Comparison of ENCODE assay signal across 17 mouse cellular contexts in the genomic region with DNA sequence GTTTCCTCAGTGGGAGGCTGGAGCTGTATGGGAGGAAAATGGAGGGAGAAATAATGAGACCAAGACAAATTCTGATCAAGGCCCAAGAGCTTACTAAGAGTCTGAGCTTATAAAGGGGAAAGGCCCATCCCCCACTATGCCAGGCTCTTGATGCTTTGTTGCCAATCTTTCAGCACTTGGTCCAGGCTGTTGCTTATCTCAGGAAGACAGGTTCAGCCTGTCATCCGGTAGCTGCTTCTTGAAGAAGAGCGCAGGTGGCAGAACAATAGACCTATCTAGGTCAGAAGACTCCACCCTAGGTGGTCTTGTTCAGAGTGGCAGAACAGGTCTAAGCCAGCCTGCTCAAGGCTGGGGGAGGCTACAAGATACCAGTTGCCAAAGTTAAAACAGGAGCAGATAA.
"Had no signal": no experiment of that assay in that cellular context is flagged by ENCODE, and none has a peak within 500 bp of the region (broad histone marks: within the 10 kb centered on the region; RNA-seq: fewer than 3 reads in every experiment).

No protein-coding gene starts in this region.

- ATAC-seq: intestine, postnatal 0 days; liver, postnatal 0 days; midbrain, embryonic 16.5 days had no signal

- H3K4me3 ChIP-seq: layer of hippocampus, adult 2 months; limb, embryonic 12.5 days; liver, embryonic 13.5 days; lung, embryonic 15.5 days; megakaryocyte, embryonic 14.5 days; midbrain, embryonic 12.5 days; neural tube, embryonic 13.5 days had no signal

- H3K27ac ChIP-seq: layer of hippocampus, adult 2 months; limb, embryonic 12.5 days; liver, embryonic 13.5 days; lung, embryonic 15.5 days; macrophage; midbrain, embryonic 12.5 days; neural tube, embryonic 13.5 days had no signal

- H3K27me3 ChIP-seq: limb, embryonic 12.5 days; liver, embryonic 13.5 days; lung, embryonic 15.5 days; megakaryocyte, embryonic 14.5 days; midbrain, embryonic 12.5 days; neural tube, embryonic 13.5 days had no signal

- DNase-seq: kidney, adult 8-10 months; kidney, postnatal 25 days; liver; liver, embryonic 13.5 days; liver, postnatal 0 days; lung, postnatal 14 days; retina, postnatal 1 day; right cerebral cortex, postnatal 25 days had no signal

- H3K4me1 ChIP-seq: limb, embryonic 12.5 days; liver, embryonic 13.5 days; lung, embryonic 15.5 days; midbrain, embryonic 12.5 days; neural tube, embryonic 13.5 days had no signal
